Mouse (Mus musculus) CD4-positive helper T cell, adult 2 months (primary cell): Measurements from ENCODE around the gene Atad1.
"Not testable (repeated sequence)": the region's sequence is repeated elsewhere in the genome, so short reads cannot be mapped to it uniquely, and the experiment has no call there.

ENCODE experiments used
- DNase-seq: peaks from one replicate; pipeline ENCODE4 v3.0.0-alpha.2; 2012; ENCODE audit warnings: low read depth, missing footprints, low spot score

Atad1 gene

DNA sequence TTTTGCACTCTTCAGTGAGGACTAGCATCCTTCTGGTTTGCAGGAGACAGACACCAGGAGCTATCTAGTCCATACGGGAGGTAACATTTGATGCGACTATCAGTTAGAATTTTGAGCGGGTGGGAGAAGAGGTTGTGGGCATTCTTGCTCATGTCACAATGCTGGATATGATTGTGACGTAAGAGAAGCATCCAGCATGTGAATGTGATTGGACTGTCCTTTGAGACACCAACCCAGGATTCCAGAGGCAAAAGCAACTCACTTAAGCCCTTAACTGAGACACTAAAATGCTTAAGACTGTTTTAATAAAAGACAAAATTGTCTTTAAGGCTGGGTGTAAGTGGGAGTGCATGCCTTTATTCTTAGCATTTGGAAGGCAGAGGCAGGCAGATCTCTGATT lies at the start of gene Atad1:
Atad1 (minus strand) TSS at position 101 of the 400 bp plus-strand sequence.
- DNase-seq, result no peak

- not testable (repeated sequence) for DNase-seq
Observed at GRCm38 (mm10) chr19:32788016-32788415, 48.4 kb upstream of the Atad1 start.

- not testable (repeated sequence) for DNase-seq
Observed at GRCm38 (mm10) chr19:32787388-32787787, 47.8 kb upstream of the Atad1 start.

- no peak for DNase-seq
Observed at GRCm38 (mm10) chr19:32781305-32782071, 41.9 kb upstream of the Atad1 start.

DNA sequence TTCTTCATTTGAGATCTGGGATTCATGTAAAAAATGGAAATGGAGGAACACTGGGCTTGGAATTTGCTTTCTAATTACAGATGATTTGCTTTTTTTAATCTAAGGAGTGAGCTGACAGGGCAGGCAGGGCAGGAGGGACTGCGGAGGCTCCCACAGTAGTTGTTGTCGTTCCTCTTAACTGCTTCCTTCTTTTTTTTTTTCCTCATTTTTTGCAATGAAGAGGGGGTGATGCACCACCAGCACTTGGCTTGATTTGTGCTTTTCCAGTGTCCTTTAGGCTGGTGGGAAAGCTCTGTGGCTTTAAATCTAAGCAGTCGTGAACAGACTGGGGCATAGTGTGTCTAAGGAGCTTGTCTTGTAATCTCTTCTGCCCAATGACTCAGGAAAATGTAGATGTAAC lies 39.5 kb upstream of the Atad1 start:
- no peak for DNase-seq

- no peak for DNase-seq
Observed at GRCm38 (mm10) chr19:32778411-32778810, 38.8 kb upstream of the Atad1 start.

DNA sequence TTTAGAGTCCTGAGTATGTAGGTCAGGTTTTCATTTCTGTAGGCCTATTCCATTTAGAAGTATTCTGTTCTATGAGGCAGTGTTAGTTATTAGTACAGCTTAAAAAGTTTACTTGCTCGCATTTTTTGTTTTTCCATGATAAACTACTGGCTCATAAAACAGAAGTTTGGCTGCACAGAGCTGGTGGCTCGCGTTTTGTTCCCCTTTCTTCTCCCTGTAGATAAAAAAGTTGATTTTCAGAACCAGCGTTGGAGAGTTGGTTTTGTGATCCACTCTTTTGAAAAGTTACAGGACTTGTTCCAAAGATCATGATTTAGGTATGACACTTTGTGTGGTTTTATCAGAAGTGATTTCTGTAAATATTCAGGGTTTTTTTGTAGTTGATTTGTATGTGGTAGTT lies 22.9 kb upstream of the Atad1 start:
- DNase-seq, result no peak

DNA sequence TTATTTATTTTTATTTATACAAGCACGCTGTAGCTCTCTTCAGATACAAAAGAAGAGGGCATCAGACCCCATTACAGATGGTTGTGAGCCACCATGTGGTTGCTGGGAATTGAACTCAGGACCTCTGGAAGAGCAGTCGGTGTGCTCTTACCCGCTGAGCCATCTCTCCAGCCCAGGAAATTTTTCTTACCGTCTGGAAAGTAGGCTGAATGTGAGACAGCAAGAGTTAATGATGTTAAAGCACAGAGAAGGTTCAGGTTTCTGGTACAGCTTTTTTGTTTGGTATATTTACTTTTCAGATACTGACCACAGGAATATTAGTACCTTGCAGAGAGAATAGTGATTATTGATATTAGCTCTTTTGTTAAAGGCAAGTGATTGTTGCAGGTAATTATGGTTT lies 21.6 kb upstream of the Atad1 start:
- DNase-seq, result no peak

- DNase-seq, result peak; percentile 9
Observed at GRCm38 (mm10) chr19:32760499-32760898, 20.9 kb upstream of the Atad1 start.

DNA sequence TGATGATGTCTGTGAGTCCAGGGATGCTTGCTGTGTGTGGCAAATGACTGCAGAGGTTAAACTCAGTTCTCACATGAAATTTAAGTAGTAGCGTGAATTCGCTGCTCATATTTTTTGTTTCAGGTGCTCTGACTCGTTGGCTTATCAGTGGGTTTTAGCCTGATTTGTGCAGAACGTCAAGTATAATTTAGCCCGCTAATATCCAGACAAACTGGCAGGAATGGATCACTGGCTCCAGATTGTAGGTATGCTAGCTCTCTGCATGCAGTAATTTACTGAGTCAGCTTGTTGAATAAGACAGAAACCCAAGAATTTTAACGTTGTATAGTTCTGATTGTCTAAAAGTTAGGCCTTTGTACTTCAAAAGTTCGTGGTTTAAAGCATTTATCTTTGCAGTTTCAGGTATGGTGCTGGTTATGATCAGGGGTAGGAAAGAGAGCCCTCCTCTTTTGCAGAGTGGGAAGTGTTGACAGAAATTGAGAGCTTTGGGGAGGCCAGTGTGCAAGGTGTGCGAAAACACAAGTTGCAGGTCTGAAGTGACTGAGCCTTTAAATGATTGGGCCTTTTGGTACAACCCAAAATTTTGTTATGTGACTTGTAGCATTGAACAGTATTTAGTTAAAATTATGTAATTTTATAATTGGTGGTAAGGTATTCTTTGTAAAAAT lies 19.9 kb upstream of the Atad1 start:
- peak; percentile 18 for DNase-seq

DNA sequence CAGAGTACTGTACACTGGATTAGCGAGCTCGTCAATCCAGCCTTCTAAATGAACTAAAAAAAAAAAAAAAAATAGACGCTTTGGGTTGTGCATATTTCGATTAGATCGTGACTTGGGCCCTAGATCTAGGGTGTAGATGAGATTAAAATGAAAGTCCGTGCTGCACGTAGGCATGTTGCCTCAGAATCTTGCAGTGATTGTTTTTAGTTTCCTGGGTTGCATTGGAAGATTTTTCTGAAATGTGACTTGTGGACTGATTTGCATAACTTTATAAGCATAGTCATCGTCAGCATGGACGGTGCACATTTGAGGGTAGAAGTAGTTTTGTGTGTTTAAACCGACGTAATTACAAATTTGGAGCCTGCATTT lies 19.2 kb upstream of the Atad1 start:
- DNase-seq, result peak; percentile 42

DNA sequence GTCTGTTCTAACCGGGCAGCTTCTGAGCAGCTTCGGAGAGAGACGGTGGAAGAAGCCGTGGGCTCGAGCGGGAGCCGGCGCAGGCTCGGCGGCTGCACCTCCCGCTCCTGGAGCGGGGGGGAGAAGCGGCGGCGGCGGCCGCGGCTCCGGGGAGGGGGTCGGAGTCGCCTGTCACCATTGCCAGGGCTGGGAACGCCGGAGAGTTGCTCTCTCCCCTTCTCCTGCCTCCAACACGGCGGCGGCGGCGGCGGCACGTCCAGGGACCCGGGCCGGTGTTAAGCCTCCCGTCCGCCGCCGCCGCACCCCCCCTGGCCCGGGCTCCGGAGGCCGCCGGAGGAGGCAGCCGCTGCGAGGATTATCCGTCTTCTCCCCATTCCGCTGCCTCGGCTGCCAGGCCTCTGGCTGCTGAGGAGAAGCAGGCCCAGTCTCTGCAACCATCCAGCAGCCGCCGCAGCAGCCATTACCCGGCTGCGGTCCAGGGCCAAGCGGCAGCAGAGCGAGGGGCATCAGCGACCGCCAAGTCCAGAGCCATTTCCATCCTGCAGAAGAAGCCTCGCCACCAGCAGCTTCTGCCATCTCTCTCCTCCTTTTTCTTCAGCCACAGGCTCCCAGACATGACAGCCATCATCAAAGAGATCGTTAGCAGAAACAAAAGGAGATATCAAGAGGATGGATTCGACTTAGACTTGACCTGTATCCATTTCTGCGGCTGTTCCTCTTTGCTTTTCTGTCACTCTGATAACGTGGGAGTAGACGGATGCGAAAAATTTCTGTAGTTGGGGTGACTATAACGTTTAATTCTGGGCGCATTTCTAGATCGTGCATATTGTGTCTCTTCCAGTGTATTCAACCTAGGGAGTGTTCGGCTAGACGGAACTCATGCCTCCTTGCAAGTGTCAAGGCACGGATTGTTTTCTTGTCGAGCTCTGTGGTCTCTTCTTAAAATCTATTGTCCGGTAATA lies 18.5 kb upstream of the Atad1 start:
- DNase-seq, result no peak

DNA sequence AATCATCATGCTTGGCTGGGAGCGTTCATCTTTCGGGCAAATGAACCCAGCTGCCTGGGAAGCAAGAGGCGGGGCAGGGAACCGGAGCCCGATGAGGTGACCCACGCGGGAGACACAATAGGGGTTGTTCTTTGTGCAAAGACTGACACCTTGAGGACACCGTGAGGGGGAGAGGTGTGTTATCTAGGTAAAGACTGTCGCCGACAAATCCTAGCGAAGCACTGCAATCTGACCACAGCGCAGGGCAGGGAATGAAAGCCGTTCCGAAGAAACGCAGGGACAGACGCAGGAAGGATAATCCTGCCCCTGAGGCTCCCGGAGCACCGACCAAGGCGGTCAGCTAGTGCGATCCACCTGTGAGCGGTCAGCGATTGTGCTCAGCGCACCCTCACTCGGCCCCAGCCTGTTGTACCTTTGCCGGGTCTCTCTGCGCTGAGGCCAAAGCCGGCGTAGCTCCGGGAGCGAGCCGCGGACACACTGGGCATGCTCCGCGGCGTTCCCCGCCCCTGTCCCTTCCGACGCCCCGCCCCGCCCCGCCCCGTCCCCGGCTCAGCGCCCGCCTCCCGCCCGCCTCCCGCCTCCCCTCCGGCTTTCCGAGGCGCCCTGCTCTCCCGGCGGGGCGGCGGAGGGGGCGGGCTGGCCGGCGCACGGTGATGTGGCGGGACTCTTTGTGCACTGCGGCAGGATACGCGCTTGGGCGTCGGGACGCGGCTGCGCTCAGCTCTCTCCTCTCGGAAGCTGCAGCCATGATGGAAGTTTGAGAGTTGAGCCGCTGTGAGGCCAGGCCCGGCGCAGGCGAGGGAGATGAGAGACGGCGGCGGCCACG lies 17.5 kb upstream of the Atad1 start, which contains the start of gene Pten:
Pten (plus strand) TSS at position 598 of the 826 bp plus-strand sequence.
- DNase-seq, result peak; percentile 96

GRCm38 (mm10) chr19:32756636-32756899 lies 17.0 kb upstream of the Atad1 start:
- DNase-seq, result no peak

GRCm38 (mm10) chr19:32755792-32756635 lies 16.4 kb upstream of the Atad1 start:
- DNase-seq, result peak; percentile 95

- DNase-seq, result no peak
Observed at GRCm38 (mm10) chr19:32755104-32755791, 15.7 kb upstream of the Atad1 start.

- peak; percentile 6 for DNase-seq
Observed at GRCm38 (mm10) chr19:32754188-32755000, 14.8 kb upstream of the Atad1 start.

GRCm38 (mm10) chr19:32753386-32753785 lies 13.8 kb upstream of the Atad1 start:
- DNase-seq, result no peak

DNA sequence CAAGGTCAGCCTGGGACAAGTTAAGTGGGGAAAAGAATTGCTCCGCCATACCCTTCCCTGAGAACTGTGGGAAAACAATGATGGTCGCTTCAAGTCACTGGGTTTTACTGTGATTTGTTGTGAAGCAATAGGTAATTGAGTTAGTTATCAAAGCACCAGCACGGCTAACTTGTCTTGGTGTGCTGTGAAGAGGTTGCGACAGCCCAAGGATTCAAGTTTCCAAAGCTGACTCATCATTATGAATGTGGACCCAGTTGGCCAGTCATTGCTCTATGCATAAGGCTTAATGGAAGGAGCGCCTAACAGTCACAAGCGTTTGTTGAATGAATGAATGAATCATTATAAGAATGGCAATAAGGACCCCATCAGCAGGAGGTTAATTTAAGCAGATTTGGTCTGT lies 12.8 kb upstream of the Atad1 start:
- DNase-seq, result no peak
